Comparison of ENCODE assay signal across 24 mouse cellular contexts in the genomic region with DNA sequence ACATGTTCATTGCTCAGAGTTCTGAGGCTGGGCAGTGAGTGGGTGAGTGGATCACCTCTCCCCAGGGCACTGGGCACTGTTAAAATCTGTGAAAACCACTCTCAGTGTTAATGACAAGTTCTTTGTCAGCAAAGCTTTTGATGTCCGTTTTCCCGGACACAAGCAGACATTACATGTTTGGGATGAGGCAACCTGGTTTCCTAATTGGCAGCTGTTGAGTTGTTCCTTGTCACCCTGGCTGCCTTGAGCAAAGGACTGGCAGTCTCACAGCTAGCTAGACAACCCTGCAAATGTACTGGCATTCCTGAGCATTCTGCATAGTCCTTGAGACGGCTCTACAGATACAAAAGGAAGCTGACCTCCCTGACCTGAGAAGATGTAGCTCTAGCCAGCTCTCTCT. TPM values are rescaled to one million over a fixed set of nuclear protein-coding genes. Genes with fewer than 3 reads are reported as not detected.
"Had no signal": no experiment of that assay in that cellular context is flagged by ENCODE, and none has a peak within 500 bp of the region (broad histone marks: within the 10 kb centered on the region; RNA-seq: fewer than 3 reads in every experiment).

No protein-coding gene starts in this region.

- H3K4me3 ChIP-seq: liver, embryonic 15.5 days; lung, embryonic 15.5 days; megakaryocyte, embryonic 14.5 days; midbrain, embryonic 13.5 days; midbrain, embryonic 15.5 days; neural tube, embryonic 12.5 days; stomach, embryonic 15.5 days had no signal

- H3K9me3 ChIP-seq: liver, embryonic 15.5 days; lung, embryonic 15.5 days; midbrain, embryonic 13.5 days; midbrain, embryonic 15.5 days; neural tube, embryonic 12.5 days; stomach, embryonic 15.5 days had no signal

- H3K36me3 ChIP-seq: liver, embryonic 15.5 days; lung, embryonic 15.5 days; midbrain, embryonic 13.5 days; midbrain, embryonic 15.5 days; neural tube, embryonic 12.5 days; stomach, embryonic 15.5 days had no signal

- H3K4me2 ChIP-seq: liver, embryonic 15.5 days; lung, embryonic 15.5 days; midbrain, embryonic 11.5 days; midbrain, embryonic 13.5 days; midbrain, embryonic 15.5 days; neural tube, embryonic 12.5 days; stomach, embryonic 15.5 days had no signal

- H3K27me3 ChIP-seq: liver, embryonic 15.5 days; lung, embryonic 15.5 days; megakaryocyte, embryonic 14.5 days; midbrain, embryonic 13.5 days; midbrain, embryonic 15.5 days; neural tube, embryonic 12.5 days; stomach, embryonic 15.5 days had no signal

- H3K4me1 ChIP-seq: liver, embryonic 15.5 days; lung, embryonic 15.5 days; megakaryocyte, embryonic 14.5 days; midbrain, embryonic 13.5 days; midbrain, embryonic 15.5 days; neural tube, embryonic 12.5 days; stomach, embryonic 15.5 days had no signal

- H3K9ac ChIP-seq: liver, embryonic 15.5 days; lung, embryonic 15.5 days; midbrain, embryonic 13.5 days; midbrain, embryonic 15.5 days; neural tube, embryonic 12.5 days; stomach, embryonic 15.5 days had no signal

- H3K27ac ChIP-seq: liver, embryonic 15.5 days; lung, embryonic 15.5 days; macrophage; midbrain, embryonic 13.5 days; midbrain, embryonic 15.5 days; neural tube, embryonic 12.5 days; stomach, embryonic 15.5 days; stomach, postnatal 0 days had no signal

- ATAC-seq: lung, postnatal 0 days; midbrain, embryonic 13.5 days; midbrain, embryonic 15.5 days had no signal

- DNase-seq: lung, adult 2 months; lung, postnatal 36 days; right cerebral cortex, postnatal 14 days; thymus, adult 2 months; thymus, postnatal 25 days had no signal

RNA-seq across cellular contexts. Expression of gene Serpina11, which starts 12.7 kb away (rescaled TPM):
- total RNA-seq: megakaryocyte progenitor cell, adult 5-6 weeks; midbrain, postnatal 0 days had no signal
- polyA plus RNA-seq: lung, adult 2 months; lung, embryonic 15.5 days; lung, postnatal 0 days; macrophage; midbrain, embryonic 11.5 days; midbrain, embryonic 13.5 days; midbrain, embryonic 15.5 days; midbrain, postnatal 0 days; neural tube, embryonic 12.5 days; neural tube, embryonic 14.5 days; testis, adult 2 months; urinary bladder, adult 2 months had no signal

RNA-seq across cellular contexts. Expression of gene Serpina1e, which starts 18.3 kb away (rescaled TPM):
- total RNA-seq: megakaryocyte progenitor cell, adult 5-6 weeks; midbrain, postnatal 0 days; monocyte, adult 5-6 weeks; neutrophil, adult 5-6 weeks had no signal
- polyA plus RNA-seq: macrophage; midbrain, embryonic 11.5 days; midbrain, embryonic 15.5 days; midbrain, postnatal 0 days; neural tube, embryonic 12.5 days; neural tube, embryonic 14.5 days had no signal

RNA-seq across cellular contexts. Expression of gene Serpina9, which starts 36.5 kb away (rescaled TPM):
- total RNA-seq: megakaryocyte progenitor cell, adult 5-6 weeks; midbrain, postnatal 0 days; monocyte, adult 5-6 weeks; neutrophil, adult 5-6 weeks had no signal
- polyA plus RNA-seq: liver, embryonic 15.5 days; macrophage; midbrain, embryonic 11.5 days; midbrain, embryonic 13.5 days; midbrain, embryonic 15.5 days; neural tube, embryonic 12.5 days; neural tube, embryonic 14.5 days; spleen, adult 2 months; stomach, embryonic 15.5 days; urinary bladder, adult 2 months had no signal
